Mouse (Mus musculus) kidney, adult 8-10 months (tissue): ENCODE results near the gene Bud23.

ENCODE experiments used
- DNase-seq, 2 experiments: peaks; one replicate each; pipeline ENCODE4 v3.0.0; 2022

Bud23 gene

GRCm38 (mm10) chr5:135016224-135016759 lies 48.5 kb downstream of the Bud23 start:
- DNase-seq = no peak

GRCm38 (mm10) chr5:135015497-135015896 lies 49.3 kb downstream of the Bud23 start:
- DNase-seq = peak; percentile 74 to 91

- DNase-seq = peak; percentile 83 to 92
Measured at GRCm38 (mm10) chr5:135012671-135013441, 51.9 kb downstream of the Bud23 start.

- DNase-seq = peak in 1 of 2 experiments; percentile 16
Measured at GRCm38 (mm10) chr5:135011809-135012613, 52.7 kb downstream of the Bud23 start.

GRCm38 (mm10) chr5:135010841-135011743 lies 53.7 kb downstream of the Bud23 start:
- peak in 1 of 2 experiments; percentile 20 for DNase-seq

GRCm38 (mm10) chr5:135010320-135010709 lies 54.4 kb downstream of the Bud23 start:
- peak in 1 of 2 experiments; percentile 19 for DNase-seq

GRCm38 (mm10) chr5:135009590-135010319 lies 55.0 kb downstream of the Bud23 start:
- DNase-seq = peak; percentile 89 to 92

GRCm38 (mm10) chr5:135008671-135009589 lies 55.8 kb downstream of the Bud23 start, which contains the start of gene Abhd11:
Abhd11 (plus strand) TSS chr5:135009152.
- DNase-seq = peak; percentile 100

- peak in 1 of 2 experiments; percentile 58 for DNase-seq
Measured at GRCm38 (mm10) chr5:135007802-135008571, 56.8 kb downstream of the Bud23 start.
